Mouse (Mus musculus) ES-E14 (cell line): ENCODE measurements around the gene Leng1. TPM values are rescaled to one million over a fixed set of nuclear protein-coding genes. Genes with fewer than 3 reads are reported as not detected.
A peak's percentile ranks its signal among the peaks of the same experiment; 100 is the strongest.
"Not testable (repeated sequence)": the region's sequence is repeated elsewhere in the genome, so short reads cannot be mapped to it uniquely, and the experiment has no call there.

Experiments used
- DNase-seq: peaks from one replicate; pipeline ENCODE4 v3.0.0-alpha.2; 2013; ENCODE audit warnings: low read depth, low spot score
- H3K27ac ChIP-seq: 2 replicates; pipeline ENCODE4 v1.5.1; 2012; ENCODE audit warnings: low read depth, mild to moderate bottlenecking, low read length, moderate library complexity, mixed read lengths; ENCODE audit not compliant: poor library complexity, insufficient read depth, severe bottlenecking
- H3K36me3 ChIP-seq: 2 replicates; pipeline ENCODE4 v1.6.1; 2012; ENCODE audit warnings: mild to moderate bottlenecking, low read length, moderate library complexity, mixed read lengths; ENCODE audit not compliant: control insufficient read depth, poor library complexity, insufficient read depth, severe bottlenecking
- H3K4me1 ChIP-seq, 2 experiments: fragments of 150-350 bp in 1 of 2; sonication (generic) in 1 of 2; 2 replicates each; pipeline ENCODE4 v1.6.1; 2012; ENCODE audit warnings: low read length in 2 of 2, mild to moderate bottlenecking in 1 of 2, mixed read lengths in 1 of 2; ENCODE audit not compliant: control insufficient read depth in 2 of 2, insufficient read depth in 2 of 2, poor library complexity in 1 of 2
- H3K4me3 ChIP-seq, 2 experiments: fragments of 150-350 bp in 1 of 2; sonication (generic) in 1 of 2; 2 replicates each; pipeline ENCODE4 v1.5.1; 2012; ENCODE audit warnings: low read length in 2 of 2, low read depth in 1 of 2, mild to moderate bottlenecking in 1 of 2, mixed read lengths in 1 of 2; ENCODE audit not compliant: insufficient read depth in 1 of 2, poor library complexity in 1 of 2, severe bottlenecking in 1 of 2
- H3K9ac ChIP-seq: 2 replicates; pipeline ENCODE4 v1.6.1; 2012; ENCODE audit warnings: low read depth, mild to moderate bottlenecking, low read length, mixed read lengths; ENCODE audit not compliant: poor library complexity, insufficient read depth, severe bottlenecking
- H3K9me3 ChIP-seq: fragments of 150-350 bp; sonication (generic); 2 replicates; pipeline ENCODE4 v1.6.1; 2012; ENCODE audit warnings: low read depth, mild to moderate bottlenecking, low read length; ENCODE audit not compliant: control insufficient read depth, insufficient read depth
- CHD2 ChIP-seq: IDR thresholded peaks from 2 replicates; pipeline ENCODE4 v1.6.1; 2014; ENCODE audit warnings: mild to moderate bottlenecking, low read depth, low read length, inconsistent platforms
- HCFC1 ChIP-seq: IDR thresholded peaks from 2 replicates; pipeline ENCODE4 v1.6.1; 2012; ENCODE audit warnings: low read length, inconsistent platforms, borderline replicate concordance; ENCODE audit not compliant: insufficient read depth
- MAFK ChIP-seq: IDR thresholded peaks from 2 replicates; pipeline ENCODE4 v1.6.1; 2014; ENCODE audit warnings: mild to moderate bottlenecking, low read depth, low read length, inconsistent platforms; ENCODE audit not compliant: insufficient read depth
- ZC3H11A ChIP-seq: IDR thresholded peaks from 2 replicates; pipeline ENCODE4 v1.6.1; 2012; ENCODE audit warnings: low read depth, mild to moderate bottlenecking, inconsistent platforms, low read length, borderline replicate concordance
- ZNF384 ChIP-seq: IDR thresholded peaks from 2 replicates; pipeline ENCODE4 v1.6.1; 2012; ENCODE audit warnings: low read depth, low read length, inconsistent platforms
- in situ Hi-C, 2 experiments: fragments of 600-800 bp; cut with MboI; formaldehyde crosslinking; loops; one replicate each; pipeline ENCODE4 v1.15.1; 2025; ENCODE audit warnings: low sequenced_read_pairs in 2 of 2, inconsistent platforms in 1 of 2; ENCODE audit not compliant: unreplicated experiment in 2 of 2
- total RNA-seq: library from RNA; depleted of rRNA; stranded (reverse); fragments of 300-350 nt; gene quantifications from 2 replicates; pipeline ENCODE4 v1.2.3, GENCODE M21; 2012; rRNA removed

Gene Leng1
- total RNA-seq, result 4.5 and 5.7 TPM in 2 replicates

- H3K4me1 ChIP-seq, result peaks cover 0 to 4% of the 10 kb centered on the region in 2 experiments; a peak in 2 of 4 replicates
- peak within 1 kb of the TSS; percentile 80 for H3K9ac ChIP-seq
- TF ChIP-seq ZC3H11A, result no peak
- TF ChIP-seq MAFK, result no peak
- TF ChIP-seq ZNF384, result no peak
- no peak for TF ChIP-seq HCFC1
- TF ChIP-seq CHD2, result peak; percentile 89
- peak within 1 kb of the TSS; percentile 78 to 81 for H3K4me3 ChIP-seq
- peaks cover 18% of the 10 kb centered on the region for H3K36me3 ChIP-seq
- no peaks in the 10 kb centered on the region for H3K9me3 ChIP-seq
- H3K27ac ChIP-seq, result no peak within 1 kb of the TSS
- peak; percentile 98 for DNase-seq
- in situ Hi-C loops, result no loop called here
Observed at GRCm38 (mm10) chr7:3665215-3666114, at the start of gene Leng1. Leng1 (minus strand) TSS chr7:3665840.

- no peak for DNase-seq
- H3K9ac ChIP-seq, result no peak overlapping the region
- H3K4me3 ChIP-seq, result no peak overlapping the region
- no peaks in the 10 kb centered on the region for H3K9me3 ChIP-seq
- H3K36me3 ChIP-seq, result no peaks in the 10 kb centered on the region
- no peaks in the 10 kb centered on the region for H3K4me1 ChIP-seq
- in situ Hi-C loops, result no loop called here
- no peak for TF ChIP-seq ZNF384
- no peak for TF ChIP-seq MAFK
- H3K27ac ChIP-seq, result no peak overlapping the region
Observed at GRCm38 (mm10) chr7:3715249-3715648, 49.6 kb upstream of the Leng1 start.

GRCm38 (mm10) chr7:3712264-3712942 lies 46.8 kb upstream of the Leng1 start:
- no peaks in the 10 kb centered on the region for H3K9me3 ChIP-seq
- no peak overlapping the region for H3K27ac ChIP-seq
- in situ Hi-C loops, result no loop called here
- no peak for DNase-seq
- H3K9ac ChIP-seq, result no peak overlapping the region
- H3K36me3 ChIP-seq, result no peaks in the 10 kb centered on the region; the same call in 1 of the 2 replicates
- H3K4me1 ChIP-seq, result no peaks in the 10 kb centered on the region
- TF ChIP-seq ZNF384 (no peak), ZC3H11A (no peak), CHD2 (no peak), MAFK (no peak), HCFC1 (no peak)
- H3K4me3 ChIP-seq, result no peak overlapping the region

GRCm38 (mm10) chr7:3709000-3709399 lies 43.4 kb upstream of the Leng1 start:
- Histone ChIP-seq H3K9ac (no peak overlapping the region), H3K4me1 (no peaks in the 10 kb centered on the region), H3K4me3 (no peak overlapping the region), H3K27ac (no peak overlapping the region), H3K9me3 (no peaks in the 10 kb centered on the region), H3K36me3 (peaks cover 31% of the 10 kb centered on the region)
- in situ Hi-C loops, result no loop called here
- DNase-seq, result peak; percentile 40
- TF ChIP-seq ZC3H11A (no peak), MAFK (no peak)

GRCm38 (mm10) chr7:3708447-3708980 lies 42.9 kb upstream of the Leng1 start:
- peaks cover 32% of the 10 kb centered on the region for H3K36me3 ChIP-seq
- in situ Hi-C loops, H3K9me3 ChIP-seq, H3K4me3 ChIP-seq, H3K9ac ChIP-seq, H3K4me1 ChIP-seq, H3K27ac ChIP-seq: not testable (repeated sequence)
- DNase-seq, result peak; percentile 34
